Mouse (Mus musculus): ENCODE data around the gene Socs5. TPM values are rescaled to one million over a fixed set of nuclear protein-coding genes. Genes with fewer than 3 reads are reported as not detected.

The Socs5 gene
- polyA plus RNA-seq, 1 experiment = 6.4 TPM

DNA sequence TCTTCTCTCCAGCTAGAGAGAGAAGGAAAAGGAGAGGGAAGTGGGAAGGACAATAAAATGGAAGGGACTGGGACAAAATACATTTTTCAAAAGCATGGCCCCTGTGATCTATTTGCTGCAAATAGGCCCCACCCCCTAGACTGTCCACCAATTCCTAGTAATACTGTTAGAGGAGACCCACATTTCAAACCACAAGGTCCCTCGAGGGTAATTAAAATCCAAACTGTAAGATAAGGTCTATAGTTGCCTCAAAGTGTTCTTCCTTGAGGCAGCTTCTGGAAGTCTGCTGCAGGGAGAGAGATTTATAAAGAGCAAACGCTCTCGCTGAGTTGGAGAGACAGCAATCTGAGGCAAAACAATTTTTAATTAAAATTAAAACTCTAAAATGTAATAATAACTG lies 52.8 kb downstream of the Socs5 start:
- H3K4me1 ChIP-seq (ENCODE audit: control insufficient read depth, insufficient read depth, low read length) = peaks cover 5% of the 10 kb centered on the region
- no peak for TF ChIP-seq CTCF (IDR thresholded peaks at IDR 0.05; ENCODE audit: control insufficient read depth, insufficient read depth, insufficient replicate concordance, low read depth, low read length)
- TF ChIP-seq POLR2A (IDR thresholded peaks at IDR 0.05; ENCODE audit: control insufficient read depth, low read depth, low read length) = no peak
- H3K27me3 ChIP-seq (ENCODE audit: control insufficient read depth, insufficient read depth, low read length) = no peaks in the 10 kb centered on the region
- no peaks in the 10 kb centered on the region for H3K36me3 ChIP-seq (ENCODE audit: control insufficient read depth, insufficient read depth, low read length)
- H3K27ac ChIP-seq (ENCODE audit: control insufficient read depth, insufficient read depth, low read depth, low read length) = no peak overlapping the region
- no peak overlapping the region for H3K4me3 ChIP-seq (ENCODE audit: control insufficient read depth, low read depth, low read length)

GRCm38 (mm10) chr17:87164312-87164922 lies 56.9 kb downstream of the Socs5 start:
- TF ChIP-seq POLR2A (IDR thresholded peaks at IDR 0.05; ENCODE audit: control insufficient read depth, low read depth, low read length) (no peak), CTCF (IDR thresholded peaks at IDR 0.05; ENCODE audit: control insufficient read depth, insufficient read depth, insufficient replicate concordance, low read depth, low read length) (no peak)
- Histone ChIP-seq H3K36me3 (ENCODE audit: control insufficient read depth, insufficient read depth, low read length) (no peaks in the 10 kb centered on the region), H3K27ac (ENCODE audit: control insufficient read depth, insufficient read depth, low read depth, low read length) (no peak overlapping the region), H3K4me1 (ENCODE audit: control insufficient read depth, insufficient read depth, low read length) (no peaks in the 10 kb centered on the region), H3K27me3 (ENCODE audit: control insufficient read depth, insufficient read depth, low read length) (no peaks in the 10 kb centered on the region), H3K4me3 (ENCODE audit: control insufficient read depth, low read depth, low read length) (no peak overlapping the region)

- H3K36me3 ChIP-seq (ENCODE audit: control insufficient read depth, insufficient read depth, low read length) = no peaks in the 10 kb centered on the region
These were observed 59.9 kb downstream of the Socs5 start for GRCm38 (mm10) chr17:87167407-87167806.

DNA sequence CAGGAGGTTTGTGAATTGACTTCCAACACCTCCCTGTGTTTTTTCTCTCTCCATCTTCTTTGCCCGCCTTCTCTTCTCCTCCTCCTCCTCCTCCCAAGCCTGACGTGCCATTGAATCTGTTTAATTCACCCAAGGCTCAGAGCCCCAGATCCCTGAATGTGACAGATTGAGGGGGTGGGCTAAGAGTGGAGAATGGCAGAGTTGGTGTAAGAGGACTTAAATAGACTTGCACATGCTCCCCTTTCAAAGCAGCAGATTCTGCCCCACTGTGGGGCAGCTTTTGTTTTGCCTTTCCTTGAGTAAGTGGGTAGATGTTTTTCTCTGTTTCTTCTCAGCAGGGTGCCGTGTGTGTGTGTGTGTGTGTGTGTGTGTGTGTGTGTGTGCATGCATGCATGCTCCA lies 61.6 kb downstream of the Socs5 start:
- no peaks in the 10 kb centered on the region for H3K4me1 ChIP-seq (ENCODE audit: control insufficient read depth, insufficient read depth, low read length)
- no peak overlapping the region for H3K4me3 ChIP-seq (ENCODE audit: control insufficient read depth, low read depth, low read length)
- H3K27me3 ChIP-seq (ENCODE audit: control insufficient read depth, insufficient read depth, low read length) = no peaks in the 10 kb centered on the region
- H3K27ac ChIP-seq (ENCODE audit: control insufficient read depth, insufficient read depth, low read depth, low read length) = no peak overlapping the region
- H3K36me3 ChIP-seq (ENCODE audit: control insufficient read depth, insufficient read depth, low read length) = no peaks in the 10 kb centered on the region
- no peak for TF ChIP-seq POLR2A (IDR thresholded peaks at IDR 0.05; ENCODE audit: control insufficient read depth, low read depth, low read length)

More at GRCm38 (mm10) chr17:87167407-87167806, 59.9 kb downstream of the Socs5 start:
- Histone ChIP-seq H3K4me3 (ENCODE audit: control insufficient read depth, low read depth, low read length) (no peak overlapping the region), H3K27me3 (ENCODE audit: control insufficient read depth, insufficient read depth, low read length) (no peaks in the 10 kb centered on the region), H3K27ac (ENCODE audit: control insufficient read depth, insufficient read depth, low read depth, low read length) (no peak overlapping the region), H3K4me1 (ENCODE audit: control insufficient read depth, insufficient read depth, low read length) (no peaks in the 10 kb centered on the region)
- TF ChIP-seq CTCF (IDR thresholded peaks at IDR 0.05; ENCODE audit: control insufficient read depth, insufficient read depth, insufficient replicate concordance, low read depth, low read length) = no peak
- no peak for TF ChIP-seq POLR2A (IDR thresholded peaks at IDR 0.05; ENCODE audit: control insufficient read depth, low read depth, low read length)

GRCm38 (mm10) chr17:87170364-87170763 lies 62.9 kb downstream of the Socs5 start:
- Histone ChIP-seq H3K27ac (ENCODE audit: control insufficient read depth, insufficient read depth, low read depth, low read length) (no peak overlapping the region), H3K36me3 (ENCODE audit: control insufficient read depth, insufficient read depth, low read length) (no peaks in the 10 kb centered on the region), H3K4me3 (ENCODE audit: control insufficient read depth, low read depth, low read length) (no peak overlapping the region), H3K27me3 (ENCODE audit: control insufficient read depth, insufficient read depth, low read length) (no peaks in the 10 kb centered on the region), H3K4me1 (ENCODE audit: control insufficient read depth, insufficient read depth, low read length) (no peaks in the 10 kb centered on the region)
- TF ChIP-seq CTCF (IDR thresholded peaks at IDR 0.05; ENCODE audit: control insufficient read depth, insufficient read depth, insufficient replicate concordance, low read depth, low read length) (no peak), POLR2A (IDR thresholded peaks at IDR 0.05; ENCODE audit: control insufficient read depth, low read depth, low read length) (no peak)

DNA sequence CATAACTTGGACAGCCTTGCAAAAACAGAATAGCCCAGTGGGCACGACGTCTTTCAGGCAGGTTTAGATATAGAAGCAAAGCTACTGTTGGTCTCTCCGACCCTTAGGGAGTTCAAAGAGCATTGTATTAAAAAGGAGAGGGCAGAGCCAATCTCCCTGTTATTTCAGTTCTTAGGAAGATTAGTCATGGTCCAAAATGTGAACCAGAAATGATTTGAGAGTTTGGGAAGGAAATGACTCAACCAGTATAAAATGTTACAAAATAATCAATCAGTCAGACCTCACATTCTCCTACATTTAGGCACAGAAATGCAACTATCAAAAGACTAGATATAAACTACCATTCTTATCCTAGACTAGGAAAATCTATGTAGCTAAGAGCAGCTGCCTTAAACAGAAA lies 64.6 kb downstream of the Socs5 start:
- no peaks in the 10 kb centered on the region for H3K27me3 ChIP-seq (ENCODE audit: control insufficient read depth, insufficient read depth, low read length)
- H3K4me1 ChIP-seq (ENCODE audit: control insufficient read depth, insufficient read depth, low read length) = peaks cover 3% of the 10 kb centered on the region; the same call in 1 of the 2 replicates
- no peak overlapping the region for H3K4me3 ChIP-seq (ENCODE audit: control insufficient read depth, low read depth, low read length)
- no peak overlapping the region for H3K27ac ChIP-seq (ENCODE audit: control insufficient read depth, insufficient read depth, low read depth, low read length)
- no peaks in the 10 kb centered on the region for H3K36me3 ChIP-seq (ENCODE audit: control insufficient read depth, insufficient read depth, low read length)
- TF ChIP-seq POLR2A (IDR thresholded peaks at IDR 0.05; ENCODE audit: control insufficient read depth, low read depth, low read length) (no peak), CTCF (IDR thresholded peaks at IDR 0.05; ENCODE audit: control insufficient read depth, insufficient read depth, insufficient replicate concordance, low read depth, low read length) (no peak)

DNA sequence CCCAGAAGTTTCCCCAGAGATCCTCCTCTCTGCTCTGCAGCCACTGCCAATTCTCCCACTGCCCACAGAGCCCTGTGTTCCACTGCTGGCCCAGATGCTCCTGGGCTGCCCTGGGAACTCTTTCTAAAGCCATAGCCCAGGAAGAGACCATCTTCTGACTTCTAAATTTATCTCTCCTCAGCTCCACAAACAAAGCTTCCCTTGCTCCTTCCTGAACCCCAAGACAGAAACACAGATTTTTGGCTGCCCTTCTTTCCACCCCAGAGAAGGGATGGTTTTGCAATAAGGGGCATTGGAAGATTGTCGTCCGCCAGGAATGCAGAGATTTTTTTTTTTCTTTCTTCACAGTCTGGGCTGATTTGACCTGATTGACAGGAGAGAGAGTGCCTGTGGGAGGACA lies 66.5 kb downstream of the Socs5 start:
- Histone ChIP-seq H3K4me1 (ENCODE audit: control insufficient read depth, insufficient read depth, low read length) (peaks cover 8% of the 10 kb centered on the region), H3K27ac (ENCODE audit: control insufficient read depth, insufficient read depth, low read depth, low read length) (no peak overlapping the region), H3K36me3 (ENCODE audit: control insufficient read depth, insufficient read depth, low read length) (no peaks in the 10 kb centered on the region), H3K27me3 (ENCODE audit: control insufficient read depth, insufficient read depth, low read length) (no peaks in the 10 kb centered on the region), H3K4me3 (ENCODE audit: control insufficient read depth, low read depth, low read length) (no peak overlapping the region)
- TF ChIP-seq CTCF (IDR thresholded peaks at IDR 0.05; ENCODE audit: control insufficient read depth, insufficient read depth, insufficient replicate concordance, low read depth, low read length) = no peak
- TF ChIP-seq POLR2A (IDR thresholded peaks at IDR 0.05; ENCODE audit: control insufficient read depth, low read depth, low read length) = no peak

Measured in testis, adult 2 months (tissue).